Mouse (Mus musculus) left cerebral cortex, postnatal 36 days (tissue): ENCODE results near the gene Ndufaf5. TPM values are rescaled to one million over a fixed set of nuclear protein-coding genes. Genes with fewer than 3 reads are reported as not detected.

Experiments
- total RNA-seq, 2 experiments: library from RNA; stranded (reverse); gene quantifications; 2 replicates each; pipeline ENCODE4 v1.2.3; 2021

Ndufaf5 gene
- total RNA-seq, 2 experiments from 2014 or later, result 44.9 to 50.0 TPM

Other genes with a start within 250 kb of the Ndufaf5 start
- gene Tasp1, start 103.8 kb upstream of the Ndufaf5 start, total RNA-seq, result 10 to 100 TPM; 34.5 to 37.9 TPM
- gene Gm17374, start 18.6 kb upstream of the Ndufaf5 start, total RNA-seq, result not detected
- gene Esf1, start 85 bp upstream of the Ndufaf5 start, total RNA-seq, result 10 to 100 TPM; 16.0 to 23.9 TPM
- gene Sel1l2, start 219.1 kb downstream of the Ndufaf5 start, total RNA-seq, result not detected
- 10 to 100 TPM; 47.2 to 55.6 TPM for gene Macrod2, start 224.7 kb downstream of the Ndufaf5 start, total RNA-seq